Mouse (Mus musculus) bone marrow, adult 2 months (tissue): Measurements from ENCODE around the gene Pcx.

Source experiments
- CTCF ChIP-seq: fragments of 200-500 bp; IDR thresholded peaks from 2 replicates; pipeline ENCODE4 v1.5.1; 2011; ENCODE audit warnings: low read length, control low read depth; ENCODE audit not compliant: control insufficient read depth, insufficient read depth
- POLR2A ChIP-seq: fragments of 200-500 bp; IDR thresholded peaks from 2 replicates; pipeline ENCODE4 v1.6.1; 2011; ENCODE audit warnings: low read depth, mild to moderate bottlenecking, control low read depth, low read length, borderline replicate concordance; ENCODE audit not compliant: control insufficient read depth

DNA sequence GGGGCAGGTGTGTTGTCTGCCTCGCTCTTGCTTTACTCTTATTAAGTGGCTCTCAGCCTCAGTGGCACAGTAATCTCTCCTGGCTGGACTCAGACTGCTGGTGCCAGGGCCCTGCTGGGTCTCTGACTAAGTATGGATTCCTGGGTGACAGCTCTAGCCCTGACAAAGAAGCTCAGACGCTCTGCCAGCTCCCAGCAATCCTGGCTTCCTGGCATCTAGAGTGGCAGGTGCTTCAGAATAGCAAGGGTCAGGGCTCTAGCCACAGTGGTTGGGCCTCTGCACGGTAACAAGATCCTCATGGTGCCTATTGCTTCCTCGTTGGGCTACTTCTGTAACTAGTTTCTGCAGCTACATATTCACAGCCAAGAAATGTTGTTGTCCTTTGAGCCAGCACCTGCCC lies 99.8 kb downstream of the Pcx start:
- no peak for TF ChIP-seq POLR2A
- TF ChIP-seq CTCF: no peak
